Mouse (Mus musculus) erythroid progenitor cell, adult 5-6 weeks (primary cell): ENCODE results near the gene Fgf3. TPM values are rescaled to one million over a fixed set of nuclear protein-coding genes. Genes with fewer than 3 reads are reported as not detected.

Experiments used
- ATAC-seq: replicated peaks from 2 replicates; pipeline ENCODE4 v1.8.0; 2016; ENCODE audit warnings: moderate number of reproducible peaks, mild to moderate bottlenecking, moderate TSS enrichment, inconsistent platforms; ENCODE audit not compliant: poor library complexity, low FRiP score, severe bottlenecking
- total RNA-seq, 2 experiments: library from RNA; stranded (forward) in 1 of 2; stranded (reverse) in 1 of 2; fragments of 150-400 nt in 1 of 2; fragments of 186-747, 209-891 nt in 1 of 2; gene quantifications; 2 replicates each; pipeline versions ENCODE4 v1.2.3 to v1.2.4; 2015 to 2017; ENCODE audit warnings: low replicate concordance in 2 of 2

The Fgf3 gene
- total RNA-seq, 2 experiments from 2014 or later: 1.1 TPM; not detected in 1

- no peak for ATAC-seq
These were observed 54.4 kb downstream of the Fgf3 start for GRCm38 (mm10) chr7:144892322-144892721.

Other genes starting within 250 kb of the Fgf3 start
- gene Ano1, start 86.1 kb upstream of the Fgf3 start, total RNA-seq (2015; ENCODE audit: low replicate concordance): not detected in 2 replicates
- gene Ano1, start 86.1 kb upstream of the Fgf3 start, total RNA-seq (2017; ENCODE audit: low replicate concordance): not detected in 2 replicates
- gene Fgf4, start 9.3 kb downstream of the Fgf3 start, total RNA-seq (2015; ENCODE audit: low replicate concordance): not detected in 2 replicates
- not detected in 2 replicates for gene Fgf4, start 9.3 kb downstream of the Fgf3 start, total RNA-seq (2017; ENCODE audit: low replicate concordance)
- gene Fgf15, start 58.4 kb downstream of the Fgf3 start, total RNA-seq (2015; ENCODE audit: low replicate concordance): not detected in 2 replicates
- not detected in 2 replicates for gene Fgf15, start 58.4 kb downstream of the Fgf3 start, total RNA-seq (2017; ENCODE audit: low replicate concordance)
- gene LTO1, start 77.0 kb downstream of the Fgf3 start, total RNA-seq (2015; ENCODE audit: low replicate concordance): 5.4 and 10.8 TPM in 2 replicates
- gene LTO1, start 77.0 kb downstream of the Fgf3 start, total RNA-seq (2017; ENCODE audit: low replicate concordance): 27.9 and 85.0 TPM in 2 replicates
- 1.4 and 1.7 TPM in 2 replicates for gene Ccnd1, start 101.8 kb downstream of the Fgf3 start, total RNA-seq (2015; ENCODE audit: low replicate concordance)
- gene Ccnd1, start 101.8 kb downstream of the Fgf3 start, total RNA-seq (2017; ENCODE audit: low replicate concordance): 1.3 and 1.7 TPM in 2 replicates